Mouse (Mus musculus) erythroblast, adult 5-6 weeks (primary cell): Measurements from ENCODE around the gene Coro6. TPM values are rescaled to one million over a fixed set of nuclear protein-coding genes. Genes with fewer than 3 reads are reported as not detected.
A peak's percentile ranks its signal among the peaks of the same experiment; 100 is the strongest.

Experiments
- ATAC-seq: replicated peaks from 2 replicates; pipeline ENCODE4 v1.8.0; 2016; ENCODE audit warnings: moderate number of reproducible peaks, mild to moderate bottlenecking, moderate TSS enrichment, inconsistent platforms; ENCODE audit not compliant: poor library complexity, low FRiP score, severe bottlenecking
- total RNA-seq, 2 experiments: library from RNA; stranded (forward) in 1 of 2; stranded (reverse) in 1 of 2; fragments of 150-400 nt in 1 of 2; fragments of 200-764, 138-1000 nt in 1 of 2; gene quantifications; 2 replicates each; pipeline versions ENCODE4 v1.2.3 to v1.2.4; 2015 to 2017; ENCODE audit warnings: low replicate concordance in 2 of 2

The Coro6 gene
- total RNA-seq, 2 experiments from 2014 or later: not detected

DNA sequence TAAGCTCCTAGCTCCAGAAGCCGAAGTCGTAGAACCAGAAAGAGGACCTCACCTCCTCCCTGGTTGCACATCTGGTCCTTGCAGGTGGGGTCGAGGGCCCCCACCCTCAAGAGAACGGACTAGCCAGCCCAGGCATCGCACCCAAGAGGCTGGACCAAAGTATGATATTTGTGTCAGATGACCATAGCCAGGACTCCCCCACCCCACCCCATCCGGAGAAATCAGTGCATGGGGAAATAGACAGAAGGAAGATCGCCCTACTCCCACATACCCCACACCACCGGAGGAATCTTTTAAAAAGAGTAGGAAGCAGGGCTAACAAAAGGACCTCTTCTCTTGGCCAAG, 862 bp downstream of the Coro6 start:
- ATAC-seq: no peak

DNA sequence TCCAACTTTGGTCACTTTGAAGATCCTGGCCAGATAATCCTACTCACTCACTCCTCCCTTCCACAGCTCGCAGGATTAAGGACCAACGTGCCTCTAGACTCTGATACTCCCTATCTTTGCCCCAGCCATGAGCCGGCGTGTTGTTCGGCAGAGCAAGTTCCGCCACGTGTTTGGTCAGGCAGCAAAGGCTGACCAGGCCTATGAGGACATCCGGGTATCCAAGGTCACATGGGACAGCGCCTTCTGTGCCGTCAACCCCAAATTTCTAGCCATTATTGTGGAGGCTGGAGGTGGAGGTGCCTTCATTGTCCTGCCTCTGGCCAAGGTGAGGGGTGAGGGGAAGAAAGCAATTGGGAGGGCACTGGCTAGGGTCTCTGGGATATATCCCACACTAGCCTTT, 1.6 kb downstream of the Coro6 start:
- no peak for ATAC-seq

DNA sequence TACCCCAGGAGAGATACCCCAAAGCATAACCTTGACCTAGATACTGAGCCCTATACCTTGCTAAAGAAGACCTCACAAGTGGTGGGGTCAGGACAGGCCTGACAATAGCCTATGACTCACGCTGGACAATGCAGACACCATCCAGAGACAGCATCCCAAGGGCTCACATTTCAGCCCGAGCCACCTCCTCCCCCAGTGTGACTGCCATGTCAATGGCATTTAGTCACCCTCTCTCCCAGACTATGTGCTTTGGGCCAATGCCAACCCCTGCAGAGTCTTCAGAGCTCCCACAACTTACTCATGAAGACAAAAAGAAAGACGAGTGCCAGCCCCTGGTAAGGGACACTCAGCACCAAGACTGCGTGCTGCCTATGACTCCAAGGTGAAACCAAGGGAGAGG, 2.5 kb downstream of the Coro6 start:
- no peak for ATAC-seq

DNA sequence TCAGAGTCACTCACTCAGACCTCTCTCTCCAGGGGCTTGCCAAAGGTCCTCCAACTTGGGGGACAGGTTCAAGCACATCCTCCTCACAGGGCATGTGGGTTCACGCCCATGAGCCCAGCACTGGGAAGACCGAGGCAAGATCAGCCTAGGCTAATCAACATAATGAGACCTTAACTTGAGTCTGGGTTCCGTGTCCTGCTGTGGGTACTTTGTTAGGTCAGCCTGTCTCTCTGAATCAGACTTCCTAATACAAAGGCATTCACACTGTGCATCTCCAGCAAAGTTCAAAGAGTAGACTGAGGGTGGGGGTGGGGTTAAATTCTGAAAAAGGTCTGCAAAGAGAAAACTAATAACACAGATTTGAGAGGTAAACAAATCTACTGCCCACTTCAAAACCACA, 2.9 kb downstream of the Coro6 start:
- ATAC-seq: no peak

DNA sequence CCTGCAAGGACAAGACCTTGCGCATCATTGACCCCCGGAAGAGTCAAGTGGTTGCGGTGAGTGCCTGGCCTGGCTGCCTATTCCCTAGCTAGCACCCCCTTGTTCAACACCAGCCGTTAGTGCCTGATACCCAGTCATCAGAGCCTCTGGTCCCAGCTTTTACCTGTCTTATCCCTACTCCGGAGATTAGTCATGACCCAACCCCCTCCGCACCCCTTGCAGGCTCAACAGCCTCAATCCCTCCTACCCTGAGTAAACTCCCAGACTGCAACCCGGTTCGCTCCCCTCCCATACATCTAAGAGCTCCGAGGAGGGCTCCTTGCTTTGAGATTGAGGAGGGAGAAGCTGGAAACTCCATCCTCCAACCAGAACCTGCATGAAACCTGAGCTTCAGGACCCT, 4.3 kb downstream of the Coro6 start:
- ATAC-seq: no peak

DNA sequence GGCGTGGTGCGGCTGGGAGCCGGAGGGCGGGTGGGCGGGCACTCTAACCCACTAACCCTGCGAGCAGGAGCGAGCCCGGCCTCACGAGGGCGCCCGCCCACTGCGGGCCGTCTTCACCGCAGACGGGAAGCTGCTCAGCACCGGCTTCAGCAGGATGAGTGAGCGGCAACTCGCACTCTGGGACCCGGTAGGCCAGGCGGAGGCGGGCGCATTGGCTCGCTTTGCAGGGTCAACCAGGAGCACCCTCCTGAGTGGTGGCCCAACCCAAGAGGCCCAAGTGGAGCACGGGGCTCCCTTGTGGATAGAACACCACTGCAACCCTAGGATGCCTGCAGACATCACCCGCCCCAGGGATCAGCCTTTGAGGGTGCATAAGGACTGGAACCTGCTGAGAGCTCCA, 4.9 kb downstream of the Coro6 start:
- no peak for ATAC-seq

DNA sequence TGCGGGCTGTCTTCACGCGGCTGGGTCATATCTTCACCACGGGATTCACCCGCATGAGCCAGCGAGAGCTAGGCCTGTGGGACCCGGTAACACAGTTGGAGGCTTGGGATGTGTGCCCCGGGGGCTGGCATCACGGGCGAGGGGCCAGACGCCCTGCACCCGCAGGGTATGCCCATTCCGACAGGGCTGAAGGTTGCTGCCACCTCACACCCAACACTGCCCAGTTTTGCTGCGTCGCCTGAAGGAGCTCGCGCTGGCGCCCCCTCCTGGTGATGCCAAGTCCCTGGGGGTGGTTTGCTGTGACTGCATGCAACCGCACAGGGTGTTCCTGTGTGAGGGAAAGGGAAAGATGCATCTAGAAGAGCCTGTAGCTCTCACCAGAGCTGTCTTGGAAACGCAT, 5.6 kb downstream of the Coro6 start:
- ATAC-seq: peak; percentile 48; the same call in 1 of the 2 replicates

DNA sequence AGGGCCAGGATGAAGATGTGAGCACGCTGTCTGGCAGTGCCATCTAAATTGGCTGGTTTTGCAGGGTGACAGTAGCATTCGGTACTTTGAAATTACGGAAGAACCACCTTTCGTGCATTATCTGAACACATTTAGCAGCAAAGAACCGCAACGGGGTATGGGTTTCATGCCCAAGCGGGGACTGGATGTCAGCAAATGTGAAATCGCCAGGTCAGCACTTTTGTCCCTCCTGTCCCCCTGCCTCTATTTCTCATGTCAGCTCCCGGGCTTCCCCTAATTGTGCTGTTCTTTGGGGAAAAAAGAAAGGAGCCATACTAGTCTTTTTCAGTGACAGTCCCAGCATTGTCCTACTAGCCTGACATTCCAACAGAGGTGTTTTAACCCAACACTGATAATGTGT, 6.2 kb downstream of the Coro6 start:
- no peak for ATAC-seq

DNA sequence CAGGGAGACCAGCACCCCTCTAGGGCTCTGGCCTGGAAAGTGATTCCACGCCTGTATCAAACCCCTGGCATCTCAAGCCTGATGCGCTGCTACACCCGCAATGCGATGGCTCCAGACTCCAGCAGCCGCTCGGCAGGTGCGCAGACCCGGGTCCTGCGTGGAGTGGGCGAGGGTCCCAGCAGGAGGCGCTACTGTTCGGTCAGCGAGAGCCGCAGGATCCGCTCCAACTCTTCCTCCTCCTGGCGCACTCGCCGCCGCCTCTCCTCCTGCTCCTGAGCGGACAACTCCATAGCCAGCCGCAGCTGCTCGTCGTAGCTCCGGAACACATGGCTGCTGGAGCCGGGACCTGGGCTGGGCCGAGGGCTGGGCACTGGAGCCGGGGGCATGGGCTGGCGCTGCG, 9.2 kb downstream of the Coro6 start:
- no peak for ATAC-seq

DNA sequence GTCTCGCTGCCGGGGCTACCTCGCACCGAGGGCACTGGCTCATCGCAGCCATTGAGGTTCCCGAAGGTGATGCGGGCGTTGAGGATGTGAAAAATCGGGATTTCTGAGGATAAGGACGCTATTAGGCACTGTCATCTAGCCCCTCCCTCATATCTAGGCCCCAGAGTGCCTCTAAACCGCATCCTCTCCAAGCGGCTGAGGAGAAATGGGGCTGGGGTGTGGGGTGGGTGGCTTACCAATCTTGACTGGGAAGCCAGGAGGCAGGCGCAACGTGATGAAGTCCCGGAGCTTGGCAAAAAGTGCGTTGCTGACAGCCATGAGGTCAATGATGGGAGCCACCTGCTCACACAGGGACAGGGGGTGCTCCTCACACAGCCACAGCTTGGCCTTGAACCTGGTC, 10.6 kb downstream of the Coro6 start:
- ATAC-seq: no peak

DNA sequence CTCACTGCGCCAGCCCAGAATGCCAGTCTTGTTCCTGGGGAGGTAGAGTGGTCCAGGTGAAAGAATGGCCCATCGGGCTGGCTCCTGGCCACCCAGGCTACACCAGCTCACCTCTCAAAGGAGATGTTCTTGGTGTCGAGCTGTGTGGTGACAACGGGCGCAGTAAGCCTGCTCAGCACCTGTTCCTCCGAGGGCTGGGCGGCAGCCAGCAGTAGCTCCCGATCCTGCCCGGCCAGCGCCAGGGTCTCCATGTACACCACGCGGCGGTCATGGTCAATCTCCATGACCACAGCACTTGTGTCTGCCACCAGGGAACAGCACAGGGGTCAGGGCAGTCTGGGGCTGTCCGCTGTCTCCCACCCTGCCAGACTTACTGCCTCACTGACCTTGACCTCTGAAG, 14.0 kb downstream of the Coro6 start:
- ATAC-seq: no peak

DNA sequence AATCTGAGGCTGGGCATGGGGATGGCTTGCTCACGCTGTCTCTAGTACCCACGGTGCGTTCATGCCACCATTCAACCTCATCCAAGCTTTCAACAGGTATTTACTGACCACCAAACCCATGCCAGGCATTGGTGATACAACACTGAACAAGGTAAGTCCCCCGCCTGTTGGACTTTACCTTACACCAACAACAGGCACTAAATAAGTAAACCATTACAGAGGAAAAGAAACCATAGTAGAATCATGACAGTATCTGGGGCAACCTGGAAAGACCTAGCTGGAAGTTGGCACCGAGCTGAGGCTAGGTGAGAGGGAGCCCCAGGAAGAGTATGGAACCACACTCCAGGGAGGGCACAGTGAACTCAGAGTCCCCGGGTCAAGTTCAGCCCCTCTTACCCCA, 14.7 kb downstream of the Coro6 start:
- ATAC-seq: no peak

DNA sequence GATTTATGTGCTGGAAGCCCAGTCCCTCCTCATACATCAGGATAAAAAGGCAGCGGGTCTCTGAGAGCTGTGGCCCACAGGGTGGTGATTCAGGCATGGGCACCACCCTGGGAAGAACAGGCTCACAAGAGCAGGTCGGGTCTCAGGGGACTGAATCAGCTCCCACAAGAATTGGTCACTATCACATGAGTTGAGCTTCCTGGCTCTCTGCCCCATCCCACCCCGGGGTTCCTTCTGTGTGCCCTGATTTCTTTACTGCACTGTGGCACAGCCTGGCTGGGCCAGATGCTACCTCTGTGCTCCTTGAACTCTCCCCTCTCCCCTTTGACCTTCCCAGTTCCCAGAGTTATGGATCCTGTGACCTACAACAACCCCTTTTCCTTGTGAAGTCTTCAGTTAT, 20.8 kb downstream of the Coro6 start:
- no peak for ATAC-seq

DNA sequence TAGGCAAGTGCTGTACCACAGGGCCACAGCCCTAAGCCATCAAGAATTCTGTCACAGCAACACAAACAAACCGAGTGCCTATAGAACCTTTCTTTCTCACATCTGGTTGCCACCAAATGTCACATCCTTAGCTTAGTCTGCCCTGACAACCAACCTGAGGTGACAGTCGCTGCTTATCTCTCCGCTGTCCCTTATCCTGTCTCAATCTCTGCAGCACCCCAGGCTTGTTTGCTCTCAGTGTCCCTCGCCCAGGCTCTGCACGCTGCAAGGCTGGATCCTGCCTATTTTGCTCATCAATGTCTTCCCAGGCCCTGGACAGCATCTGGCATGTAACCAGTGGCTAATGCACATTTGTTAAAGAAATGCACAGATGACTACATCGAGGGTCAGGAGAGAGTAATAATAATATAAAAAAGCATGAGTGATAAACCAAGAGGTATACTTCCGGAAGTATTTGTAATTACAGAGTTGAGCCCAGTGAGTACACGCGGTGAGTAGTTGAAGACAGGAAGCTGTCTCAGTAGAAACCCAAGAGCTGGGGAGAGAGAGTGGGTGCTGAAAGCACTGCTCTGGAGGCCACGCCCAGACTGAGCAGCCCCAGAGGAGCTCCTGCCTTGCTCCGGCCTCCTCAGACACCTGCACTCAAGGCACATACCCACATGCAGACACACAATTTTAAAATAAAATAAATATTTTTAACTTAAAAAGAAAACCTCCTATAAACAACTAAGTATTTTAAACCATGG, 21.5 kb downstream of the Coro6 start:
- no peak for ATAC-seq

DNA sequence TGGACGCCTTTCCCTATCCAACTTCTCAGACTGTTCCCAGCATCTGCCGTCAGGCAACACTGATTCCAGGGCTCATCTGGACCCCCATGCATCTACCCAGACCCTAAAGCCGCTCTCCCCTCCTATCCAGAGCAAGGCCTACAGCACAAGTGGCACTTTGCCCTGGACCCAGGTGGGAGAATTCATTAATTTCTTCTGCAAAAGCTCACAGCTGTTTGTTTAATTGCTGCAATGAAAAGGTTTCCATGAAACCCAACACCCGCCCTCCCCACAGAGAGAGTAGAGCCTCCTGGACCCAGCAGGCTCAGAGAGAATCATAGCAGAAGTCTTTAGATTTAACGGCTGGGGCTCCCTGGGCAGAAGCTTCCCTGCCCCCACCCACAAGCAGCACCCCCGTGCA, 23.0 kb downstream of the Coro6 start:
- no peak for ATAC-seq

DNA sequence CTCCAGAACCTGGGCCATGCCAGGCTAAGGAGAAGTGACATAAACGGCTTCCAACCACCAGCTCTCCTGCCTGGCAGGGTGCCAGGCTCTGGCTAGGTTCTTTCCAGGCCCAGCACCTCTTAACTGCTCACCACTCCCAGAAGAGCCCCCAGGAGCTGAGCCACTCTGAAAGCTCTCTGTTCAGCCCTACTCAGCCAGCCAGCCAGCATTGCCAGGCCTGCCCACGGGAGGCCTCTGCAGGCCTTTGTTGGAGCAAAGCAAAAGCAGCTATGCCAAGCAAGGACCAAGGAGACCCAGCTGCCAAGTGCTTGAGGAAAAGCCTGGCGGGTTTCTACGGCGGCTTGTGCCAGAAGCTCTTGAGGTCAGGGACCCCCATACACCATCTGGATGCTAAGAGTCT, 24.6 kb downstream of the Coro6 start:
- no peak for ATAC-seq

DNA sequence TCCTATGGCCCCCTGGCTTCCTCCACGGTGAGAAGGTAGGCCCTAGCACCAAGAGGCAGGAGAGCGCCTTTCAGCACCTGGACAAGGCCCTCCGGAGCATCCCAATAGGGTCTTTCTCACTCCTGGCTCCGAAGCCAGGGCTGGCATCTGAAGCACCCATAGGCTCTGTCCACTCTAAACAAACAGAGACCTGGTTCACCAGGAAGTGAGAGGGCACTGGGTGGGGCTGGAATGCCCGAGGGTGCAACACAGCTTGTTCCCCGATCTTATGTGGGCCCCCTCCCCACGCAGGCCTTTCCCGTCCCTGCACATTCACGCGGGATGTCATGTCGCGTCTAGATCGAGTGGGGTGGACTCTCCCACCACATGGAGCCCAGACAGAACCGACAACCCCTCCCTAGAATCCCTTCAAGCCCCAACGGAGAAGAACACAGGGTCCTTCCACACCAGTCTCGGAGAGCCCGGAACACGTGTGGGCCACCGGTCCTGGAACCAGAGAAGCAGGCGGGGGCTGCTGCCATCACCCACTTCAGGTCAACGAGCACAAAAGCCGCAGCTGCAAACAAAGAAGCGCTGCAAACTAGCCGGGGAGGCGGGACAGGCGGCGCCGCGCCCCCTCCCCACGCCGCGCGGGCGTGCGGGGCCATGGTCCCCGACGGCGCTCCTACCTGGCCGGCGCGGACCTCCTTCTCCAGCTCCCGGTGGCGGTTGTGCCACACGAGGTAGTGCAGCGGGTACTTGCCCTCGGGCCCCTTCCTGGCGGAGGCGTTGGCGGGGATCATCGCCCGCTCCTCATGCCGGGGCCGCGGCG, 26.8 kb downstream of the Coro6 start:
- no peak for ATAC-seq

DNA sequence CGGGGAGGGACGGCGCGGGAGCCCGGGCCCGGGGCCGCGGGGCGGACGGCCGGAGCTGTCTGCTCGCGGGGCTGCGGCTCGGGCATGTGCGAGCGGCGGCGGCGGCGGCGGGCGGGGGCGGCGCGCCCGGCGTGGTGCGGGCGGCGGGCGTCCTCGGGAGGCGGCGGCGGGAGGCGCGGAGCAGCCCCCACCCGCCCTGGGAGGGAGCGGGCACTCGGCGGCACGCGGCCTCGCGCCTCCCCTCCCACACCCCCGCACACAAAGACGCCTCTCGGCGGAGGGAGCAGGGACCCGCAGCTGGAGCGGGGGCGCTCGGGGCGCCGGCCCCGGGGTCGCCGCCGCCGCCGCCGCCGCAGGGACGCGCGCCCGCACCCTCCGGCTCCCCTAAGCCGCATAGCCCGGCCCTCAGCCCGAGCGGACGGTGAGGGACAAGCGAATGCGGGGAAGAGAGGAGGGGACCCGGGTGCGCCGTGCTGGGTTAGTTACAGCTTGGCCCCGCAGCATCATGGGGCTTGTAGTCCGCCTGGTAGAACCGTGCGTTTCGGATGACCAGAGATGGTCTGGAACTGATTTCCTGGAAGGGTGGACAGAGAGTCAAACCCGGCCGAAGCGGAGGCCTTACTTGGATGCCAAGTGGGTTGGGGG, 27.5 kb downstream of the Coro6 start, which contains the start of gene Ankrd13b:
Gene Ankrd13b (minus strand): TSS at position 88 of the 645 bp plus-strand sequence.
- no peak for ATAC-seq

DNA sequence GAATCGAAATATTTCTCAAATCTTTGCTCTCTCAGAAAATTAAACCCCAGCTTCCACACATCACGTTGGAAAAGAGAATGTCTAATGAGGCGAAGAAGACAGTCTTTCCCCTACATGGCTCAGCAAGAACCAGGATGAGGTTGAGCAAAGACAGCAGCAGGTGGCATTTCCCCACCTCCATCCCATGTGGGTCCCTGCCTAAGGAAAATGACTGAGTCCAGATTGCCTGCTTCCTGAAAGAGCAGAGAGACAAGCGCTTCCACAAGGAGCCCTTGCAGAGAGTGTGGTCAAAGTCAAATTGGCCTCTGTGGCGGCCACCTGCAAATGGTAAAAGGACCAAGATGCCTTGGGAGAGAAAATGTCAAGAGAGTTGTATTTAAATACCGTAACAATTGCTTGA, 28.2 kb downstream of the Coro6 start:
- ATAC-seq: no peak

DNA sequence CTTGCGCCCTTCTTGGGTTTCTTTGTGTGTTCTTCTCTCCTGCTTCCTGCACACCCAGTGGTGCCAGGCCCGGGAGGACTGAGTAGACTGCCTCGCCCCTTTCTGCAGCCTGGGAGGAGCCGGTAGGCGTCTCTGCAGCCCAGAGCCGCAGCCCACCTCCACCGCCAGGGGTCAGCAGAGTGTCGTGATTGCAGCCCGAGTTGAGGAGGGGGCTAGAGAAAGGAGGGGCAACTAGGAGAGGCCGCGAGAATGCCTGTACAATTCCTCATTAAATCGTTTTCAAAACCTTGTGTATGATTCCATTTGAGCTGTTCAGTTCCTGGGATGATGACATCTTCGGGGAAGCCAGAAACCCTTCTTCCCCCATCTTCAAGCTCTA, 28.9 kb downstream of the Coro6 start:
- peak; percentile 71 for ATAC-seq
